Mouse (Mus musculus): ENCODE data around the gene Wdr62.

- TF ChIP-seq EP300 (IDR thresholded peaks at IDR 0.05; ENCODE audit: insufficient read depth, low read depth, low read length) = no peak
- TF ChIP-seq CTCF (IDR thresholded peaks at IDR 0.05) = no peak
- TF ChIP-seq POLR2A (IDR thresholded peaks at IDR 0.05; ENCODE audit: insufficient read depth, low read depth, low read length) = no peak
Observed at GRCm38 (mm10) chr7:30294296-30294695, 14.1 kb upstream of the Wdr62 start.
